Mouse (Mus musculus) erythroblast, embryonic 14.5 days (primary cell): ENCODE measurements around the gene Bend6. TPM values are rescaled to one million over a fixed set of nuclear protein-coding genes. Genes with fewer than 3 reads are reported as not detected.

Experiments
- H3K27me3 ChIP-seq: 2 replicates; pipeline ENCODE4 v1.6.1; 2012; ENCODE audit warnings: inconsistent platforms; ENCODE audit not compliant: control insufficient read depth
- H3K36me3 ChIP-seq: 2 replicates; pipeline ENCODE4 v1.6.1; 2012; ENCODE audit warnings: mild to moderate bottlenecking, inconsistent platforms; ENCODE audit not compliant: control insufficient read depth
- H3K4me1 ChIP-seq: 2 replicates; pipeline ENCODE4 v1.6.1; 2012; ENCODE audit warnings: inconsistent platforms; ENCODE audit not compliant: control insufficient read depth
- H3K4me3 ChIP-seq: replicated peaks from 2 replicates; pipeline ENCODE3; 2012; ENCODE audit warnings: moderate library complexity, mild to moderate bottlenecking, inconsistent platforms
- H3K9me3 ChIP-seq: 2 replicates; pipeline ENCODE4 v1.6.1; 2012; ENCODE audit warnings: low read length, inconsistent platforms, mixed read lengths; ENCODE audit not compliant: control insufficient read depth
- GATA1 ChIP-seq: IDR thresholded peaks from 2 replicates; pipeline ENCODE4 v1.6.1; 2012; ENCODE audit warnings: low read length, inconsistent platforms, mixed read lengths
- TAL1 ChIP-seq: IDR thresholded peaks from 3 replicates; pipeline ENCODE4 v1.6.1; 2012; ENCODE audit warnings: low read length, inconsistent platforms, mixed read lengths
- polyA plus RNA-seq: library from polyadenylated mRNA; stranded (reverse); fragments of >175 nt; gene quantifications from 2 replicates; pipeline ENCODE4 v1.2.3, GENCODE M21; 2012

The Bend6 gene
- polyA plus RNA-seq, 1 experiment, result not detected

GRCm38 (mm10) chr1:33940364-33940928 lies 32.8 kb upstream of the Bend6 start:
- TF ChIP-seq GATA1 (no peak), TAL1 (no peak)
- Histone ChIP-seq H3K9me3 (no peaks in the 10 kb centered on the region), H3K27me3 (no peaks in the 10 kb centered on the region), H3K36me3 (no peaks in the 10 kb centered on the region), H3K4me1 (no peaks in the 10 kb centered on the region), H3K4me3 (no peak overlapping the region)

GRCm38 (mm10) chr1:33939828-33940227 lies 32.2 kb upstream of the Bend6 start:
- no peak overlapping the region for H3K4me3 ChIP-seq
- no peaks in the 10 kb centered on the region for H3K36me3 ChIP-seq
- no peaks in the 10 kb centered on the region for H3K9me3 ChIP-seq
- no peak for TF ChIP-seq GATA1
- TF ChIP-seq TAL1, result no peak
- H3K4me1 ChIP-seq, result no peaks in the 10 kb centered on the region
- no peaks in the 10 kb centered on the region for H3K27me3 ChIP-seq

DNA sequence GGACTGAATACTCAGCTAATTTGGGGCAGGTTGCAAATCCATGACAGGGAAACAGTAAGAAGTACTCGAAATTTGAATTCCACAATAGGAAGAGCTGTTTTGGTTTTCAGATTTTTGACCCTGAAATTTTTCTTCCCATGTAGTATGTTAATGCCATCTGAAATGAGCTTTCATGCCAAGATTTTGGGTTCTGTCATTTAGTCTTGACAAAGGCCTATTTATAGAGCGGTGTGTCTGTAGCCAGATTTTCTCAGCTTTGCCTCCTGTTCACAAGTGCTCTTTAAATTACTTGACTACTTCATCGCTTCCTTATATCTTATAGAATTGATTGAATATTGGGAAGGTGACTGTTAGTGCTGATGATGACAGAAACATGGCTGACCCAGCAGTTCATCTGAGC lies 28.3 kb upstream of the Bend6 start:
- no peaks in the 10 kb centered on the region for H3K9me3 ChIP-seq
- H3K27me3 ChIP-seq, result no peaks in the 10 kb centered on the region
- no peak for TF ChIP-seq GATA1
- no peak for TF ChIP-seq TAL1
- H3K4me1 ChIP-seq, result no peaks in the 10 kb centered on the region
- no peak overlapping the region for H3K4me3 ChIP-seq
- H3K36me3 ChIP-seq, result no peaks in the 10 kb centered on the region

DNA sequence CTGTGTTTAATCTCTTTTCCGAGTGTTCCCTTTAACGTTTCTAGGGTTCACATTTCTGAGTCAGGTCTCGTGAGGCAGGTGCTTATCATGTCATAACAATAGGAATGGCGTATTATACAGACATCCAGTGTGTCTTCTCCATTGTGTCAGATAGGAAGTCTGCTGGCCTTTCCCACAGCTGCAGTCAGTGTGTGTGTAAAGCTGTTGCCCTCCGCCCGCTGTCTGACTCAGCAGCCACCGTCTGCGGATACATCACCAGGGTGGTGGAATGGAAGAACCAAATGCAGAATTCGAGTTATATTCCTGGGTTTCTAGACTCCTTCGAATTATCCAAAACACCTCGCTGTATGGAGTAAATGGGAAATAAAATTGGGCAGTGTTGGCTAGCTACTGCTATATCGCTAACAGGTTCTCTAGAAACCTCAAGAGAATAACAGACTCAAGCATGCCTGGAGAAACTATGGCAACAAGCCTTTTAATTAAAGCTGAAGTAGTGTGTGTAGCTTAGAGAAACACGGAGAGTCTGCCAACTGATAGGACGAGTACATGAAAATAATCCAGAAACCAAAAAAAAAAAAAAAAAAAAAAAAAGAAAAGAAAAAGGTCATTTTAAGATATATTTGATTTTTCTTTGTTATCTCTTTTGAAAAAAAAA lies 25.4 kb upstream of the Bend6 start:
- H3K27me3 ChIP-seq, result no peaks in the 10 kb centered on the region
- H3K36me3 ChIP-seq, result no peaks in the 10 kb centered on the region
- H3K4me1 ChIP-seq, result no peaks in the 10 kb centered on the region
- H3K9me3 ChIP-seq, result no peaks in the 10 kb centered on the region
- H3K4me3 ChIP-seq, result no peak overlapping the region
- no peak for TF ChIP-seq GATA1
- TF ChIP-seq TAL1, result no peak

GRCm38 (mm10) chr1:33932196-33932595 lies 24.6 kb upstream of the Bend6 start:
- H3K4me1 ChIP-seq, result no peaks in the 10 kb centered on the region
- no peak overlapping the region for H3K4me3 ChIP-seq
- no peaks in the 10 kb centered on the region for H3K36me3 ChIP-seq
- H3K27me3 ChIP-seq, result no peaks in the 10 kb centered on the region
- no peak for TF ChIP-seq GATA1
- TF ChIP-seq TAL1, result no peak
- no peaks in the 10 kb centered on the region for H3K9me3 ChIP-seq

GRCm38 (mm10) chr1:33931791-33932190 lies 24.2 kb upstream of the Bend6 start:
- TF ChIP-seq GATA1 (no peak), TAL1 (no peak)
- H3K27me3 ChIP-seq, result no peaks in the 10 kb centered on the region
- no peak overlapping the region for H3K4me3 ChIP-seq
- no peaks in the 10 kb centered on the region for H3K9me3 ChIP-seq
- H3K4me1 ChIP-seq, result no peaks in the 10 kb centered on the region
- no peaks in the 10 kb centered on the region for H3K36me3 ChIP-seq

DNA sequence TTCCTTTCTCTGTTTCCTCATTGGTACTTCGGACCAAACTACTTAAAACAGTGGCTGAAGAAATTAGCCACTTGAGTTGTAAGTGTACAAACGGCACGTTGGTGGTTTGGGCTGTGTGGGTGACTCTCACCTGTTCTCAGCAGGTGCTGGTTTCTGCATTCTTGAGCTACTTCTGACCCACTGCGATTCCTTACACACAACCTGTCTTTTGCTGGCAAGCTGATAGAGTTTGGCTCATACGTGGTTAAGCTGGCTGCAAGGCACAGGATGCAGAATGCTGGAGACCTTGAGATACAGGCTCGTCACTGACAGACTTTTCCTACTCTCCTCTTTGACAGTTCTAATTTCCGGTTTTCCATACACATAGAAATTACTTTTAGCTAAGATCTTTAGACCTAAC lies 19.9 kb upstream of the Bend6 start:
- Histone ChIP-seq H3K4me3 (no peak overlapping the region), H3K36me3 (no peaks in the 10 kb centered on the region), H3K4me1 (no peaks in the 10 kb centered on the region), H3K27me3 (no peaks in the 10 kb centered on the region), H3K9me3 (no peaks in the 10 kb centered on the region)
- TF ChIP-seq TAL1 (no peak), GATA1 (no peak)

DNA sequence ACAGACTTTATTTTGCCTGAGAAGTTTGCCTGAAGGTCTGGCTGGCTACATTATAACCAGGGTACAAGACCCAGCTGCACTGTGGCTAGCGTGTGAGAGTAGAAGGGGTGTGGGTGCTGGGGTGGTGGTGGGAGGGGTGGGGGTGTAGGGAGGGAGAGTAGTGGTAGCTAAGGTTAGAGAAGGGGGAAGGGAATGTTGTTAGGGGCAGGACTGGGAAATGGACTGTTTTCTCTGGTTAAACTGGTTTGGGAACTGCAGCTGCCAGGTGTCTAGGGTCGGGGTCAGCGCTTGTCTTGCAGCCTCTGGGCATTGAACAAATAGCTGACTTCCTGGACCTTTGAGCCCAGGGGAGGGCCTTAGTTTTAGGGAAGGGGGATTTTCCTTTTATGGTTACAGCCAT lies 17.7 kb upstream of the Bend6 start:
- no peaks in the 10 kb centered on the region for H3K36me3 ChIP-seq
- H3K4me3 ChIP-seq, result no peak overlapping the region
- no peak for TF ChIP-seq TAL1
- no peak for TF ChIP-seq GATA1
- no peaks in the 10 kb centered on the region for H3K4me1 ChIP-seq
- no peaks in the 10 kb centered on the region for H3K27me3 ChIP-seq
- no peaks in the 10 kb centered on the region for H3K9me3 ChIP-seq

DNA sequence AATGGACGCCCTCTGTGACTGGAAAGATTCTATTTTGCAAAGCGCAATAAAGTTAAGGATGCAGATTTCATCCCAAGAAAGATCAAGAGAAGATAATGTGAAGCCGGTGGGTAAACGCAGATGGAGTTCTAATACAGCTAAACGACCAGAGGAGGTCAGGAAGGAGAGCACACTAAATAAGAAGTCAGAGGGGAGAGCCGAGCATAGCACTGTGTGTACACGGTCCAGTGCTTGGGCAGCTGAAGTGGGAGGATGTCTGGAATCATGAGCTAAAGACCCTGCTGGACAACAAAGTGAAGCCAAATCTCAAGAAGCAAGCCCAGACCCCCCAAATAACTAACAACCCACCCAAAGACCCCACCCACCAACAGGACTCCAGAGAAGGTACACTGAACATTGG lies 15.4 kb upstream of the Bend6 start:
- H3K4me1 ChIP-seq, result no peaks in the 10 kb centered on the region
- no peaks in the 10 kb centered on the region for H3K36me3 ChIP-seq
- no peak overlapping the region for H3K4me3 ChIP-seq
- H3K27me3 ChIP-seq, result no peaks in the 10 kb centered on the region
- no peaks in the 10 kb centered on the region for H3K9me3 ChIP-seq
- TF ChIP-seq TAL1, result no peak
- no peak for TF ChIP-seq GATA1

DNA sequence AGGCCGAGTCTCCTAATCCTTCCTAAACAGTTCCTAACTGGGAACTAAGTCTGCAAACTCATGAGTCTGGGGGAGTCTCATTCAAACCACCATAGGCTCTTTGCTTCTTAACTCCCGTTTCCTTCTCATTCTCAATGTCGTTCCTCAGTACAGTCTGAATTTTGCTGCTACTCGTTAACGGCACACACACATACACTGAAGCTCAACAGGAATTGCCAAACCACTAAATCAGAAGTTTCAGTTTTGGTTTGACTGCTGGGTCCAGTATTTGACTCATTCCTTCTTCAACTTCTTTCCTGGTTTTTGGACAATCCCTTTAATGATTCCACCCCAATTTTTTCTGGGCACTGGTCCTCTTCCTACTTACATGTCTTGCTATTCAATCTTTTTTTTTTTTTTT lies 8.9 kb upstream of the Bend6 start:
- H3K4me3 ChIP-seq, result no peak overlapping the region
- H3K36me3 ChIP-seq, result no peaks in the 10 kb centered on the region; the same call in 1 of the 2 replicates
- no peaks in the 10 kb centered on the region for H3K9me3 ChIP-seq
- H3K4me1 ChIP-seq, result no peaks in the 10 kb centered on the region
- H3K27me3 ChIP-seq, result no peaks in the 10 kb centered on the region
- TF ChIP-seq TAL1, result no peak
- no peak for TF ChIP-seq GATA1
